Comparison of ENCODE assay signal across 8 mouse cellular contexts in genomic region chr8:45454426-45454825, GRCm38 (mm10). TPM values are rescaled to one million over a fixed set of nuclear protein-coding genes. Genes with fewer than 3 reads are reported as not detected.
DNase-seq lines count a peak whose midpoint lies in the region; ATAC-seq and TF ChIP-seq lines count a peak whose summit lies in the region.

No protein-coding gene starts in this region.

- peak; percentile 87 for ATAC-seq in hindbrain, postnatal 0 days
- ATAC-seq in megakaryocyte-erythroid progenitor cell, adult 5-6 weeks (replicated peaks; ENCODE audit: low FRiP score, low TSS enrichment, poor library complexity, severe bottlenecking) = peak; percentile 75

- no peaks in the 10 kb centered on the region; the same call in 1 of the 2 replicates for H3K27me3 ChIP-seq in cerebellum, adult 2 months (ENCODE audit: control insufficient read depth, insufficient read depth, low read length)
- H3K27me3 ChIP-seq in hindbrain, postnatal 0 days (ENCODE audit: insufficient read depth, low read length) = no peaks in the 10 kb centered on the region
- no peaks in the 10 kb centered on the region for H3K27me3 ChIP-seq in small intestine, adult 2 months (ENCODE audit: control insufficient read depth, insufficient read depth, low read length)

- 44% methylated on average over 6 of the region's 6 CpGs for WGBS in cerebellum, adult 2 months
- WGBS in hindbrain, postnatal 0 days = 60% methylated on average over 6 of the region's 6 CpGs
- WGBS in small intestine, adult 2 months = 59% methylated on average over 6 of the region's 6 CpGs

- H3K4me1 ChIP-seq in cerebellum, adult 2 months (ENCODE audit: control insufficient read depth, insufficient read depth, low read length) = no peaks in the 10 kb centered on the region
- H3K4me1 ChIP-seq in hindbrain, postnatal 0 days (ENCODE audit: insufficient read depth, low read length) = no peaks in the 10 kb centered on the region
- no peaks in the 10 kb centered on the region for H3K4me1 ChIP-seq in small intestine, adult 2 months (ENCODE audit: control insufficient read depth, insufficient read depth, insufficient read length, low read length)

- H3K9ac ChIP-seq in hindbrain, postnatal 0 days (replicated peaks; ENCODE audit: low read length) = no peak overlapping the region

- no peak overlapping the region for H3K4me2 ChIP-seq in hindbrain, postnatal 0 days (ENCODE audit: low read depth, low read length)

- no peak for TF ChIP-seq POLR2A in cerebellum, adult 2 months (IDR thresholded peaks at IDR 0.05; ENCODE audit: borderline replicate concordance, insufficient read depth, low read length)
- no peak for TF ChIP-seq POLR2A in small intestine, adult 2 months (IDR thresholded peaks at IDR 0.05; ENCODE audit: low read depth, low read length)

- no peak overlapping the region for H3K4me3 ChIP-seq in cerebellum, adult 2 months (replicated peaks; ENCODE audit: insufficient read depth, low read depth, low read length)
- no peak overlapping the region for H3K4me3 ChIP-seq in hindbrain, postnatal 0 days (ENCODE audit: low read length)
- no peak overlapping the region for H3K4me3 ChIP-seq in small intestine, adult 2 months (ENCODE audit: low read depth, low read length)

- H3K36me3 ChIP-seq in hindbrain, postnatal 0 days (ENCODE audit: insufficient read depth, low read length) = no peaks in the 10 kb centered on the region
- no peaks in the 10 kb centered on the region for H3K36me3 ChIP-seq in small intestine, adult 2 months (ENCODE audit: control insufficient read depth, insufficient read depth, low read length)

- peak; percentile 68; the same call in 1 of the 2 replicates for TF ChIP-seq CTCF in cerebellum, adult 2 months (IDR thresholded peaks at IDR 0.05; ENCODE audit: borderline replicate concordance, insufficient read depth, low read depth, low read length)
- peak; percentile 93 for TF ChIP-seq CTCF in hindbrain, postnatal 0 days (IDR thresholded peaks at IDR 0.05; ENCODE audit: low read depth)
- TF ChIP-seq CTCF in small intestine, adult 2 months (IDR thresholded peaks at IDR 0.05; ENCODE audit: extremely low read depth, insufficient read length, insufficient replicate concordance, low read depth, low read length) = peak; percentile 50; the same call in 1 of the 2 replicates

- no peak overlapping the region for H3K27ac ChIP-seq in cerebellum, adult 2 months (ENCODE audit: insufficient read depth, low read length)
- H3K27ac ChIP-seq in hindbrain, postnatal 0 days = no peak overlapping the region
- no peak overlapping the region for H3K27ac ChIP-seq in small intestine, adult 2 months (ENCODE audit: insufficient read depth, low read depth, low read length)

- peak; percentile 6 for DNase-seq in ovary, adult 18-20 months (ENCODE audit: low spot score)
- DNase-seq in ovary, postnatal 10 days (ENCODE audit: low spot score) = no peak
- DNase-seq in cerebellum, adult 2 months = peak; percentile 44 to 67
- peak; percentile 63 to 87 for DNase-seq in frontal cortex, adult 2 months (ENCODE audit: extremely low spot score in 1 of 2, low spot score in 1 of 2)
- DNase-seq in hindbrain, postnatal 0 days (ENCODE audit: low spot score) = peak; percentile 92
- DNase-seq in layer of hippocampus, postnatal 36 days = peak; percentile 45

- H3K9me3 ChIP-seq in hindbrain, postnatal 0 days (ENCODE audit: low read length) = no peaks in the 10 kb centered on the region

RNA-seq across cellular contexts. Expression of gene Tlr3, which starts 43.5 kb away (rescaled TPM):
- 7.9 and 9.6 TPM in 2 replicates for polyA plus RNA-seq in cerebellum, adult 2 months (2012; rRNA removed)
- polyA plus RNA-seq in frontal cortex, adult 2 months (2012; rRNA removed) = 8.5 and 12.3 TPM in 2 replicates
- 1.2 and 1.7 TPM in 2 replicates for total RNA-seq in hindbrain, postnatal 0 days (2014; rRNA removed)
- polyA plus RNA-seq in hindbrain, postnatal 0 days (2015; fragmentation: Nextera tagmentation; extraction: Ambion mirVana) = 1.5 and 1.7 TPM in 2 replicates
- total RNA-seq in layer of hippocampus, postnatal 36 days (2021) = 1 to 10 TPM; 7.5 to 8.3 TPM
- not detected in 2 replicates for total RNA-seq in megakaryocyte-erythroid progenitor cell, adult 5-6 weeks (2014; fragmentation: Nextera tagmentation)
- total RNA-seq in megakaryocyte-erythroid progenitor cell, adult 5-6 weeks (2017) = 0.91 and 3.7 TPM in 2 replicates
- 1.6 and 3.5 TPM in 2 replicates for polyA plus RNA-seq in small intestine, adult 2 months (2012; rRNA removed)

RNA-seq across cellular contexts. Expression of gene Sorbs2, which starts 53.2 kb away (rescaled TPM):
- polyA plus RNA-seq in cerebellum, adult 2 months (2012; rRNA removed) = 32.9 and 33.0 TPM in 2 replicates
- polyA plus RNA-seq in frontal cortex, adult 2 months (2012; rRNA removed) = 122 and 124 TPM in 2 replicates
- total RNA-seq in hindbrain, postnatal 0 days (2014; rRNA removed) = 53.0 and 65.6 TPM in 2 replicates
- polyA plus RNA-seq in hindbrain, postnatal 0 days (2015; fragmentation: Nextera tagmentation; extraction: Ambion mirVana) = 37.4 and 37.8 TPM in 2 replicates
- total RNA-seq in layer of hippocampus, postnatal 36 days (2021) = 100 to 1,000 TPM; 176 to 197 TPM
- total RNA-seq in megakaryocyte-erythroid progenitor cell, adult 5-6 weeks (2014; fragmentation: Nextera tagmentation) = 0.66 TPM in 1 of 2 replicates, not detected in the other
- not detected in 2 replicates for total RNA-seq in megakaryocyte-erythroid progenitor cell, adult 5-6 weeks (2017)
- 5.1 and 5.7 TPM in 2 replicates for polyA plus RNA-seq in small intestine, adult 2 months (2012; rRNA removed)
